Comparison of ENCODE assay signal across 8 mouse cellular contexts in the genomic region with DNA sequence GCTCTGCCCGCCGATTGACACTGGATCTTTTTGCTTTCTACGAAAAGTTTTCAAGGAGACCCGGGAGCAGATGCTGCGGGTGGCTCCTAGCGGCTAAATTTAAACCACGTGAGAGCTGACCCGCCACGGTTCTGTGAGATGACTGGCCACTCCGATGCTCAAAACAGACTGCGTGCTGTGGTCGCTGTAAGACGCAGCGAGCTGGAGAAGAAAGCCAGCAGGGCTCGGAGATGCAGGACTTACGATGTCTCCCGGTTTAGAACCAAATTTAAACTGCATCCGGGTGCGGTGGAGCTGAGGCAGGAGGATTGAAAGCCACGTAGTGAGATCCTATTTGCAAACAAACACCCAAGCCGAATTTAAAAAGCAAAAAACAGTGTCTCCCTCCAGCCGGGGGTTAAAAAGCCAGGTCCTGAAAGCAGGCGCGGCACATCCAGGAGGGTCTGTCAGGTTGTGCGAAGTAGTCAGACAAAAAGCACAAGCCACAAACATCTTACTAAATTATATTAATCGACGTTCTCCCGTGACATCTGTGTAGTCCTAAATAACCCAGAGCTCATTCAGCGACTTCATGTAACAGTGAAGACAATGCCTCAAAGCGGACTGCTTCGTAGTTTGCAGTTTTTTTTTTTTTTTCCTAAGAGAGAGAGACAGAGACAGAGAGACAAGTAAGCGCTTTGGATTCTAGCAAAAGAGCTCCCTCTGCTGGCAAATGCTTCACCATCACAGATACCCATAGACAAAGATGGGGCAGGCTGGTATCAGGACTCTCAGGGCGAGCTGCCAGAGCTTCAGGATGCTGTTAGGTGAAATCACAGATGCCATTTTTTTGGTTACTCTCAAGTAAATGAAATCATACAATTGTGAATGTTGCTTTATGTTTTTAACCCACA.
A peak's percentile ranks its signal among the peaks of the same experiment; 100 is the strongest.
DNase-seq lines count a peak whose midpoint lies in the region; ATAC-seq and TF ChIP-seq lines count a peak whose summit lies in the region.

No protein-coding gene starts in this region.

- TF ChIP-seq CTCF in thymus, adult 2 months (IDR thresholded peaks at IDR 0.05; ENCODE audit: borderline replicate concordance, control insufficient read depth, extremely low read depth, insufficient read depth, low read length, poor library complexity): peak; percentile 18; the same call in 1 of the 2 replicates

- peak; percentile 72 for ATAC-seq in hindbrain, embryonic 11.5 days (ENCODE audit: low FRiP score)
- ATAC-seq in lung, embryonic 16.5 days (ENCODE audit: low read depth): peak; percentile 53

- peak; percentile 35; the same call in 1 of the 2 replicates for TF ChIP-seq POLR2A in thymus, adult 2 months (IDR thresholded peaks at IDR 0.05; ENCODE audit: control insufficient read depth, extremely low read depth, insufficient read depth, low read length, poor library complexity)

- H3K4me2 ChIP-seq in hindbrain, embryonic 11.5 days (replicated peaks; ENCODE audit: low read depth, low read length): peak overlapping the region; percentile 87
- H3K4me2 ChIP-seq in lung, embryonic 16.5 days (ENCODE audit: low read depth, low read length): peak overlapping the region; percentile 95

- H3K9me3 ChIP-seq in hindbrain, embryonic 11.5 days (ENCODE audit: control insufficient read depth, low read length): no peaks in the 10 kb centered on the region
- no peaks in the 10 kb centered on the region for H3K9me3 ChIP-seq in lung, embryonic 16.5 days (ENCODE audit: control insufficient read depth, low read length)

- H3K27me3 ChIP-seq in hindbrain, embryonic 11.5 days (ENCODE audit: control insufficient read depth, insufficient read depth, low read length): no peaks in the 10 kb centered on the region; the same call in 1 of the 2 replicates
- H3K27me3 ChIP-seq in lung, embryonic 16.5 days (ENCODE audit: control insufficient read depth, insufficient read depth, low read depth, low read length): no peaks in the 10 kb centered on the region
- no peaks in the 10 kb centered on the region for H3K27me3 ChIP-seq in thymus, adult 2 months (ENCODE audit: control insufficient read depth, insufficient read depth, low read length)

- H3K36me3 ChIP-seq in hindbrain, embryonic 11.5 days (ENCODE audit: control insufficient read depth, insufficient read depth, low read length): no peaks in the 10 kb centered on the region
- H3K36me3 ChIP-seq in lung, embryonic 16.5 days (ENCODE audit: control insufficient read depth, insufficient read depth, low read length): no peaks in the 10 kb centered on the region
- no peaks in the 10 kb centered on the region for H3K36me3 ChIP-seq in thymus, adult 2 months (ENCODE audit: control insufficient read depth, insufficient read depth, low read length)

- no peaks in the 10 kb centered on the region for H3K4me1 ChIP-seq in hindbrain, embryonic 11.5 days (replicated peaks; ENCODE audit: control insufficient read depth, insufficient read depth, low read length)
- H3K4me1 ChIP-seq in lung, embryonic 16.5 days (replicated peaks; ENCODE audit: control insufficient read depth, insufficient read depth, low read length): peaks cover 7% of the 10 kb centered on the region
- H3K4me1 ChIP-seq in thymus, adult 2 months (replicated peaks; ENCODE audit: control insufficient read depth, insufficient read depth, low read length): peaks cover 8% of the 10 kb centered on the region

- DNase-seq in NIH3T3 (ENCODE audit: low read depth): peak; percentile 95
- DNase-seq in cerebellum, adult 9-11 months: peak; percentile 91
- DNase-seq in frontal cortex, adult 2 months (ENCODE audit: extremely low spot score in 1 of 2, low spot score in 1 of 2): peak; percentile 83 to 97
- DNase-seq in hindbrain, embryonic 11.5 days (ENCODE audit: low spot score): peak; percentile 91
- peak; percentile 91 for DNase-seq in layer of hippocampus, adult 9-11 months
- DNase-seq in ovary, adult 18-20 months (ENCODE audit: low spot score): peak; percentile 76
- DNase-seq in thymus, adult 2 months: peak; percentile 80

- peak overlapping the region; percentile 15; the same call in 1 of the 2 replicates for H3K9ac ChIP-seq in hindbrain, embryonic 11.5 days (ENCODE audit: low read depth, low read length)
- H3K9ac ChIP-seq in lung, embryonic 16.5 days (ENCODE audit: low read length): peak overlapping the region; percentile 60

- 0 out of 2 replicates have a peak overlapping the region, but pooled peaks have one; percentile 14 for H3K27ac ChIP-seq in hindbrain, embryonic 11.5 days (ENCODE audit: low read depth, low read length)
- peak overlapping the region; percentile 66 for H3K27ac ChIP-seq in lung, embryonic 16.5 days (ENCODE audit: low read length)
- H3K27ac ChIP-seq in thymus, adult 2 months (ENCODE audit: control insufficient read depth, insufficient read depth, low read length): peak overlapping the region; percentile 83

- peak overlapping the region; percentile 41 for H3K4me3 ChIP-seq in hindbrain, embryonic 11.5 days (ENCODE audit: low read depth, low read length)
- peak overlapping the region; percentile 46 for H3K4me3 ChIP-seq in lung, embryonic 16.5 days (ENCODE audit: low read length)
- H3K4me3 ChIP-seq in thymus, adult 2 months (ENCODE audit: control insufficient read depth, insufficient read depth, low read length): peak overlapping the region; percentile 54

- under 1% methylated on average over 33 of the region's 33 CpGs for WGBS in hindbrain, embryonic 11.5 days
- WGBS in lung, embryonic 16.5 days: under 1% methylated on average over 33 of the region's 33 CpGs
- under 1% methylated on average over 33 of the region's 33 CpGs for WGBS in thymus, adult 2 months

Comparison
In these comparisons a context has a peak if more than half of its experiments do, and no peak if none do; other contexts are left out.
1. Peak in every context shown above with its lines: DNase-seq, ATAC-seq, H3K4me3 ChIP-seq and H3K27ac ChIP-seq.
2. H3K27ac ChIP-seq: peak in every context shown above with its lines; median percentile 83 in thymus, adult 2 months; 66 in lung, embryonic 16.5 days; 14 in hindbrain, embryonic 11.5 days.